Mouse (Mus musculus): ENCODE results near the gene Slc35e1.

Slc35e1 gene

DNA sequence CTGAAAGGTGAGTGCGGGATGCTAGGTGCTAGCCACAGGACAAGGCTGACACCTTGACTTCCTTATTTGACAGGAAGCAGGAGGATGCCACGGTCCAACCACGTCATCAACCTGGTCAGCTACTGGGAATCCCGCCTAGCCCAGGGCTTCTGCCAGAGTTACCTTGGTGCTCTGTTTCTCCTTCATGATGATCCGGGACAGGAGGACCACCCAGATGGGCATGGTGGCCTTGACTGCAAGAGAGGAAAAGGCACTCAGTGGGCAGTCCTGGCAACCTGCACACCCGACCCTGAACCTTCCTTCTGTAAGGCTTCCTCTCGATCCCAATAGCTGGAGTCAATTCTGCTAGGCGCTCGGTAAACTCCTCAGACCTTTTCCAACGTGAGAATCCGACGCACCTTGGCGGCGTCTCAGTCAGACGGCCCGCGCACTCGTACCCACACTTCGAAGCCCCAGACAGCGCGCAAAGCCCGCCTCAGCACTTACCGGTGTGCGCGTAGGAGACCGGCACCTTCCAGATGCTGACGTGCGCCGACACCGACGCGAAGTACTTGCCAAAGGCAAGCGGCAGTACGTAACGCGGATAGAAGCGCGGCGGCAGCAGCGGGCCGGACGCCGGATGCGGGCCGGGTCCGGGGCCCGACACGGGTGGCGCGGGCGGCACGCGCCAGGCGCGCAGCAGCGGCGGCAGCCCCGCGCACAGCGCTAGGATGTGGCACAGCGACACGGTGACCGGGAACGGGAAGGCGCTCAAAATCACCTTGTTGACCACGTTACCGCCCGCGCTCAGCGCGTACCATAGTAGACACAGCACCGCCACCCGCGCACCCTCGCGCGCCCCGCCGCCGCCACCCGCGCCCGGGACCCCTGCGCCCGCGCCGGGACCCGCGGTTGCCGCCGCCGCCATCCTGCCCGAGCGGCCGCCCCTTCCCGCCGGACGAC lies at the start of gene Slc35e1:
TSS of gene Slc35e1 (minus strand) at position 935 of the 942 bp plus-strand sequence.
- DNase-seq (ENCODE audit: low spot score in 2 of 2) = peak in 1 of 2 experiments; percentile 16

DNA sequence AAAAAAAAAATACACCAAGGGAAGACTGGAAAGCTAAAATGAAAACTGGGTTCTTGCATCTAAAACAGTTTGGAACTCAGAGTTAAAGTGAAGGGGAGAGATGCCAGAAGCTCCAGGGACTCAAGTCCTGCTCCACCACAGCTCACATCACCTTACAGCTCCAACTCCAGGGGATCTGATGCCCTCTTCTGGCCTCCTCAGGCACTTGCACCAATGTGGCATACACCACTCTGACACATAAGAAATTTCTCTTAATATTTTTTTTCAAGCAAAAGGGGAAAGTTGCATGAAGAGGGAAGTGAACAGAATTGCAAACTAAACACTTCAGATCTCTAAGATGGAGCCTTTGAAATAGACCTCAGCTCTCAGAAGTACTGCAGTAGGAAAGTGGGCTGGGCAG lies 46.8 kb upstream of the Slc35e1 start:
- no peak for DNase-seq (ENCODE audit: low spot score in 2 of 2)

- DNase-seq (ENCODE audit: low spot score in 2 of 2) = no peak
Measured at GRCm38 (mm10) chr8:72534888-72535287, 42.5 kb upstream of the Slc35e1 start.

GRCm38 (mm10) chr8:72532103-72532502 lies 39.7 kb upstream of the Slc35e1 start:
- DNase-seq (ENCODE audit: low spot score in 2 of 2) = no peak

GRCm38 (mm10) chr8:72521888-72522287 lies 29.5 kb upstream of the Slc35e1 start:
- no peak for DNase-seq (ENCODE audit: low spot score in 2 of 2)

DNA sequence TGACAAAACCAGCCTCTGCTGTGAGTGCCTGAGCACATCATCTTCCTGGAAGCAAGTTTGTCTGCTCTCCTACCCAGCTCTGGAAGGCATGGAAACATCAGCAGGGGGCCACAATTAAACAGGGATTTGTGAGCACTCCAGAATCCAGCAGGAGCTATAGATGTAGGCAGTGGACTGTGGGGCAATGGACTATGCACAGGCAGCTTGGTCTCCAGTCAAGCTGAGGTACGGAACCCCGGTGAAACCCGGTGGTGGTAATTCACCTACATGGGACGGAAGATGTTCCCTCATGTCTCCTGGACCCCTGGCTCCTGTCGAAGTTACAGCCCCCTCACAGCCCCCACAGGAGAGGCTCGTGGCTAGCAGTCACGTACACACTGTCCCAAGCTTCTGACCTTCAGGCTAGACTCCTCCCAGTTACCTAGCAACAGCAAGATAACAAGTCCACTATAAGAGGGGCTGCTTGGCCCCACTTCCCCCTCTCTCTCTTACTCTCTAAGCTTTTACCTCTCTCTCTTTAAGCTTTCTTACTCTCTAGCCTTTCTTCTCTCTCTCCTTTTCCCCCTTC lies 25.1 kb upstream of the Slc35e1 start:
- DNase-seq (ENCODE audit: low spot score in 2 of 2) = no peak

- no peak for DNase-seq (ENCODE audit: low spot score in 2 of 2)
Measured at GRCm38 (mm10) chr8:72513158-72513557, 20.7 kb upstream of the Slc35e1 start.

GRCm38 (mm10) chr8:72512648-72513047 lies 20.2 kb upstream of the Slc35e1 start:
- DNase-seq (ENCODE audit: low spot score in 2 of 2) = no peak

DNA sequence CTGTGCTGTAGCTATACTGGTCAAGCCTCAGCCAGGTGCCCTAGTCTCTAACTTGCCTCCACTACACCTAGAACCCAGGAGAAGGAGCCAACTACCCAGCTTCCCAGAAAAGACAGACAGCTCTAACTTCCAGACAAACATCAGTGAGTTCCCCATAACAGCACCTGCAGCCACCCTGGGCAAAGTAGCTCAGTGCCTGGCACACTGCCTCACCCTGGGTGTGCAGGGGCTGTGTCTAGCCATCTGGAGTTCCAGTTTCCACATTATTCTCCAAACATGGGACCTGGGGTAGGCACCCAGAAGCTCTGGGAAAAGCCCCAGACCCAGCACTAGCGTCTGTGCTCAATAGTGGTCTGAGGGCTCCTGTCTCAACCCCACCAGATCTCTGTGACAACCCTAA lies 15.1 kb upstream of the Slc35e1 start:
- DNase-seq (ENCODE audit: low spot score in 2 of 2) = no peak

DNA sequence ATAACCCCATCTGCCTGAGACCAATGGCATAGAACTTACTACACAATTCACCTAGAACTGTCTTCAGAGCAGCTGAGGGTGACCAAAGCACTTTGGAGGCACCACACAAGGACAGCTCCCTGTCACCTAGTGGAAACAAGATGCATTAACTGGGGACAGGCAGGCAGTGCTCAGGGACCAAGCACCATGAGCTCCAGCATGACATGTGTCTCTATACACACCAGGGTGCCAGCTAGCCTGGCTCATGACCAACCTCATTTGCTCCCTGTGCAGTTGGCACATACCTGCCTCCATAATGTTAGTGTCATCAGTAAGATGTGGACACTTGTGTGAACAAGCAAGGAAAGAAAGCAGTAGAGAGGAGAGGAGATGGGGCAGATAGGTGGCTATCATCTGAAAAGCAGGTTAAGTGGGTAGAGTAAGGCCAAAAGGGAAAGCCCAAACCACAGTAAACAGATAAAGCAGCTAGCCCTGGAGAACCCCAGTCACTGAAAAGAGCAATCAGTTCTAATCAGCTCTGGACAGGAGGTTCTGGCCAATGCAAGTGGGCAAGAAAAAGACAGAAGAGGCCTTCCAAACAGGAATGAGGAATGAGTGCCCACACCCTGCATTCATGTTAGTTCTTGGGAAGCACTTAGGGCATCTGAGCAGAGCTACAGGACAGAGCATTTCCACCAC lies 12.4 kb upstream of the Slc35e1 start:
- no peak for DNase-seq (ENCODE audit: low spot score in 2 of 2)

DNA sequence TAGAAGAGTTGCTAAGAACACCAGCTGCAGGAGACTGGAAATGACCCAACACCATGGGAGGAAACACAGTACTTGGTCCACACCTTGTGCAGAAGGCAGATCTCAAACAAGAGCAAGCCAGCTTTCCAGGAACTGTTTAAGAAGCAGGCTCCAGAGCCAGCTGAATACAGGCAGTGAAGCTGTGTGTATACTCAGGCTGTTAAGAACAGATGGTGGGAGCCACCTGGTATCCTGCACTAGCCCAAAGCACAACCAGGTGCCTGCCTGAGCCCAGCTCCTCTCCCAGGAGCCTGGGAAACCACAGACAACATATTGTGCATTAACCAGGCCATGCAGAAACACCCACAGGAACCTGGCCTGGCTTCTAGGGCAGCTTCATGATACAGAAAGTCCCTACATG lies 11.7 kb upstream of the Slc35e1 start:
- DNase-seq (ENCODE audit: low spot score in 2 of 2) = no peak

DNA sequence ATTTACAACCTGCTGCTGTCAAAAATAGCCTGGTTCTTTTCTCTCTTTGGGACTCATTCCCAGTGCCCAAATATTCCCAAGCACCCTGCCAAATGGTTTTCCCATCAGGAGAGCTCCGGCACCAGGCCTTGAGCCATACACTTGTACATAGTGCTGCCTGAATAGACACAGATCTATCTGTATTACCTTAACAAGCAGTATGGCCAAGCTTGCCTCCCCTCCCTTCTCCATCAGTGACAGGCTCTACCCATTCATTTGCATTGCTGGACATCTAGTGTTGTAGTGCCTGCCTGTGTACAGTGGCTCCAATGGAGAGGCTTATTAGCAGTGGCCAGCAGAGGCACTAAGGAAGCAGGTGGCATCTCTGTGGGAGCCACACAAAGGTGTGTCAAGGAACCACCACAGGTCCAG lies 8.1 kb upstream of the Slc35e1 start:
- DNase-seq (ENCODE audit: low spot score in 2 of 2) = no peak

DNA sequence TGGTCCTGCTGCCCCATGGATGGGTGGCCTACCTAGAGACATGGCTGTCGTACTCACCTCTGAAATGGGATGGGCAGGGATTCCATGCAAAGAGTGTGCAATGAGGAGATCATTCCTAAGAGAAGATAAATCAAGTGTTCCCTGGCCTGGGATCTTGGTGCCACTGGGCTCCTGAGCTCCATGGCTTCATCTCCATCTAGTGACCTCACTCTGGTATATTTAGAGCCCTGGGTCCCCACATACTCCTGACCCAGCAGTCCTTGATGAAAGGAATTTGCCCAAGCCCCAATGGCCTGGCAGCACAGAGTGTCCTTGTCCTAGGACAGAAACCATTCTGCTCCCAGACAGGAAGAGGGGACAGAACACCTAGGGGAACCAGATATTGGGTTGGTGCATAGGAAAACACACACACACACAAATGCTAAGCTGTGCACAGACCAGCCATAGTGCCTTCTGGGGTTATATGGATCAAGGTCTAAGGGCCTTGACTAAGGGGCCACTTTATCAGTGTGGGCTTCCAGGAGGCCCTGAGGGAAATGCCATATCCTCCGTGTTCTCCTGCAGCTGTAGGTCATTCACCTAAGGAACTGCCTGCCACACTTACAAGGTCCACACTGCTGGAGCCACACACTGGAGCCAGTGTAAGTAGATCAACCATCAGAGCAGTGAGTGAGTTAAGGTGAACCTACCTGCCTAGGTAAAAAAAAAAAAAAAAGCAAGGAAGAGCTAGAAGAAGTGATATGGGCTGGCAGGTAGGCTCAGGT lies 7.3 kb upstream of the Slc35e1 start:
- DNase-seq (ENCODE audit: low spot score in 2 of 2) = no peak

DNA sequence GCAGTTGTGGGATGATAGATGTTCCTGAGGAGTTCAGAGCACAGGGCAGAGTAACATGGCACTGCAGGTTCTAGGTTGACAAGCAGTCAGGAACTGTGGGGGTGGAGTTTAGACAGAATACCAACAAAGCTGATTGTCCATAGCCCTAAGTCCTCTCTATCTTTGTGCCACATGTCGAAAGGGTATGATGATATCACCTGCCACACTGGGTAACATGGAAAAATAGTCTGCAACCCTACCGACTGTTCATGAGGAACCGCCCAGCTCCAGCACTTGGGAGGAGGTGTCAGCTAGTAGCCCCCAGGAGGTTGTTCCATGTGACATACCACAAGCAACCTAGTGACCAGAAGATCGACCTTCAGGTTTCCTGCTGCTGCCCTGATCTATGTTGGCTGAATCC lies 6.1 kb upstream of the Slc35e1 start:
- no peak for DNase-seq (ENCODE audit: low spot score in 2 of 2)

GRCm38 (mm10) chr8:72497911-72498310 lies 5.5 kb upstream of the Slc35e1 start:
- no peak for DNase-seq (ENCODE audit: low spot score in 2 of 2)

- no peak for DNase-seq (ENCODE audit: low spot score in 2 of 2)
Measured at GRCm38 (mm10) chr8:72496217-72496616, 3.8 kb upstream of the Slc35e1 start.

DNA sequence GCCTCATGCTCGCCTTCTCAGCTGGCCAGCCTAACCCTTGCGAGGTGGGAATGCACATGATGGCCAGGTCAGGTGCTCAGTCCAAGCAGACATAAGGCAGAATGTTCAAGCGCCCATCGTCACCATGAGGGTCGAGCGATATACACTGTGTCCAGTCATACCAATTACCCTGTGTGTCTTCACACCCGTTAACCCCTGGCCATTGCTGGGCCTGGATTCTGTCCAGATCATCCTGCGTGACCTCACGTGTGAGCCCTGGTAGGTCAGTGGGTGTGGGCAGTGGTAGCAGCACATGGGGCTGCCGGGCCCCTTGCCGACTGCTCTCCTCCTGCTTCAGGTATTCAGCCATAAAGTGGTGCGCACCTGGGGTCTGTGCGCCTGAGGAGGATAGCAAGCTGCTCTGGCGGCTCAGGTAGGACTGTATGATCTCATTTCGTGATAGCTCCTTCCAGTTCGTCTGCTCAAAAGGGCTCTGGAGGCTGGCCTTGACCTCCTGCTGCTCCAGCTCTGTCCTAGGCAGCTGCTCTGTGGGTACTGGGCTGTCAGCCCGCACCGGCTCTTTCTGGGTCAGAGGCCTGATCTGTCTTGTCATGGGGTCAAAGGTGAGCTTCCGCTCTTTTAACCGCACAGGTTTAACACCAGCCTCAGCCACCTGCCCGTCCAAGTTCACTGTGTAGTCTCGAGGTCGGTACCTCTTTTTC lies 3.1 kb upstream of the Slc35e1 start:
- no peak for DNase-seq (ENCODE audit: low spot score in 2 of 2)

- DNase-seq (ENCODE audit: low spot score in 2 of 2) = no peak
Measured at GRCm38 (mm10) chr8:72493381-72493780, 967 bp upstream of the Slc35e1 start.

DNA sequence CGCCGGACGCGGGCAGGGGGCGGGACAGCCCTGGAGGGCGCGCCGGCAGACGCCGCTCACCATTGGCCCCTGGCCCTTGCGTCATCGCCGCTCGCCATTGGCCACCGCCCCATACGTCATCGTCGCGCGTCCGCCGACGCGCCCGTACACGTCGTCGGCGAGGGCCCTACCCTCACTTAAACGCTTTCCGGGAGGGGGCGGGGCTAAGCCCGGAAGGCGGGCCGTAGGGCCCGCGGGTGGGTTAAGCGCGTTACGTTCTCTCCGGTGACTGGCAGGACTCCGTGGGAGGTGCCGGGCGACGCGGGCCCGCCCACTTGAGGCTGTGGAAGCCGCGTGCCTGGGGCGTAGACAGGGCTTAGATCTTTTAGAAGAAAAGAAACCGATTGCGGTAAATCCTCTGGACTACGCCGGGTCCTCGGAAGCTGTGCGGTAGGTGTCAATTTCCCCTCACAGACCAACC lies 238 bp upstream of the Slc35e1 start:
- DNase-seq (ENCODE audit: low spot score in 2 of 2) = peak; percentile 99 to 100

DNA sequence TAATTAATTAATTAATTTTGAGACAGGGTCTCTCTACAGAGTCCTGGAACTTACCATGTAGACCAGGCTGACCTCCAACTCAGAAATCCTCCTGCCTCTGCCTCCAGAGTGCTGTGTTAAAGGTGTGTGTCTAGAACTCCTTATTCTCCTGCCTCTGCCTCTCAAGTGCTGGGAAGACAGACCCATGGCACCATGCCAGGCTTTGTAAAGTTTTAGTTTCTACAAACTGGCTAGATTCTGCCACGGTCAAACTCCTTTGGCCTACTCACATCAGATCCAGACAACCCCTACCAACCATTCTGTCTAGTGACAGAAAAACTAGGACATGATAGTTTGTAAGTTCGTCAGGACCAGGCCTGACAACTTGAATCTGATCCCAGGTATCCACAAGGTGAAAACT lies 1.4 kb downstream of the Slc35e1 start:
- DNase-seq (ENCODE audit: low spot score in 2 of 2) = no peak

GRCm38 (mm10) chr8:72487014-72487413 lies 5.4 kb downstream of the Slc35e1 start:
- DNase-seq (ENCODE audit: low spot score in 2 of 2) = no peak

Measured in urinary bladder, postnatal 36 days (tissue).